Mouse (Mus musculus): ENCODE data around the gene Atg2a. TPM values are rescaled to one million over a fixed set of nuclear protein-coding genes. Genes with fewer than 3 reads are reported as not detected.
A peak's percentile ranks its signal among the peaks of the same experiment; 100 is the strongest.

Gene Atg2a
- polyA plus RNA-seq, 1 experiment from 2014 or later, result 7.1 TPM

GRCm38 (mm10) chr19:6253021-6253420 is 11.6 kb downstream of the Atg2a start:
- no peak overlapping the region for H3K4me3 ChIP-seq
- 83% methylated on average over 4 of the region's 4 CpGs for whole genome bisulfite sequencing (ENCODE audit: insufficient replicate concordance)
- no peaks in the 10 kb centered on the region for H3K27me3 ChIP-seq (replicated peaks)
- peaks cover 6% of the 10 kb centered on the region; the same call in 1 of the 2 replicates for H3K4me1 ChIP-seq
- H3K27ac ChIP-seq, result no peak overlapping the region
- ATAC-seq, result no peak
- peaks cover 99% of the 10 kb centered on the region for H3K36me3 ChIP-seq
- no peaks in the 10 kb centered on the region for H3K9me3 ChIP-seq (replicated peaks)
- no peak overlapping the region for H3K9ac ChIP-seq
- H3K4me2 ChIP-seq, result no peak overlapping the region

DNA sequence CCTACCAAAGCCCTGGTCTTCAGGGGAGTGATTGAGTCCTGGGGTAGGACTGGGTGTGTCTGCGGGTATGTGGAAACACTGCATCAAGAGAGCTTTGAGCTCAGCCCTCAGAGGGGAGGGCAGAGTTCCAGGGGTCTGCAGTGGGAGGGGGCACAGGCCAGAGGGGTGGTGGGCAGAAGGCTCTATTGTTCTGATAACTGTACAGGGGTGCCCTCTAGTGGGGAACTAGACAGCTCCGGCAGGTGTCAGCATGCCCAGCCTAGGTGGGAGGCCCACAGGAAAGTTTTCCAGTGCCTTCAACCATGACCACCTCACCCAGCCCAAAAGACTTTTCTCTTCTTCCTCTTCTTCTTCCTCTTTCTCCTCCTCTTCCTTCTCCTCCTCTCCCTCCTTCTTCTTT is 19.0 kb downstream of the Atg2a start:
- H3K4me2 ChIP-seq, result no peak overlapping the region
- WGBS (ENCODE audit: insufficient replicate concordance), result 68% methylated on average over 2 of the region's 2 CpGs
- no peak overlapping the region for H3K27ac ChIP-seq
- H3K4me3 ChIP-seq, result no peak overlapping the region
- H3K4me1 ChIP-seq, result peaks cover 10% of the 10 kb centered on the region; the same call in 1 of the 2 replicates
- ATAC-seq, result no peak
- H3K9ac ChIP-seq, result no peak overlapping the region
- no peaks in the 10 kb centered on the region for H3K27me3 ChIP-seq (replicated peaks)
- peaks cover 4% of the 10 kb centered on the region; the same call in 1 of the 2 replicates for H3K9me3 ChIP-seq (replicated peaks)
- peaks cover 68% of the 10 kb centered on the region for H3K36me3 ChIP-seq

DNA sequence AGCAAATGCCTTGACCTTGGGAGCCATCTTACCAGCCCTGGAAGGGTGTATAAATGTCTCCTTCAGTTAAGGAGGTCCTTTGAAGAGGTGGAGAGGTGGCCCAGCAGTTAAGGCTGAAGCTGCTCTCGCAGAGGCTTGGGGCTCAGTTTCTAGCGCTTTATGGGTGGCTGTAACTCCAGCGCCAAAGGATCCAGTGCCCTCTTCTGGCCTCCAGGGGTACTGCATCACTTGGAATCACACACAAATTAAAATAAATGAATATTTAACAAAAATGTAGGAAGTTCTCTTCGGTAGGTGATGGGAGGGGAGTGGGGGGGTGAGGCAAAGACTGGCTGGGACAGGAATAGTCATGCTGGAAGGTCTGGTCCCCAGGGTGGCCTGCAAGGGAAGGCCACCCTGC is 19.5 kb downstream of the Atg2a start:
- no peaks in the 10 kb centered on the region for H3K27me3 ChIP-seq (replicated peaks)
- 74% methylated on average over 4 of the region's 4 CpGs for WGBS (ENCODE audit: insufficient replicate concordance)
- no peak overlapping the region for H3K4me2 ChIP-seq
- H3K4me3 ChIP-seq, result no peak overlapping the region
- ATAC-seq, result no peak
- peaks cover 10% of the 10 kb centered on the region; the same call in 1 of the 2 replicates for H3K4me1 ChIP-seq
- H3K9me3 ChIP-seq (replicated peaks), result peaks cover 4% of the 10 kb centered on the region; the same call in 1 of the 2 replicates
- H3K36me3 ChIP-seq, result peaks cover 62% of the 10 kb centered on the region
- no peak overlapping the region for H3K9ac ChIP-seq
- H3K27ac ChIP-seq, result no peak overlapping the region

- Histone ChIP-seq H3K27ac (no peak overlapping the region), H3K4me1 (peaks cover 10% of the 10 kb centered on the region; the same call in 1 of the 2 replicates), H3K4me3 (no peak overlapping the region), H3K4me2 (no peak overlapping the region), H3K36me3 (peaks cover 58% of the 10 kb centered on the region), H3K27me3 (replicated peaks) (no peaks in the 10 kb centered on the region), H3K9ac (no peak overlapping the region), H3K9me3 (replicated peaks) (peaks cover 4% of the 10 kb centered on the region; the same call in 1 of the 2 replicates)
- no peak for ATAC-seq
- 86% methylated on average over 14 of the region's 14 CpGs for WGBS (ENCODE audit: insufficient replicate concordance)
These were observed 19.9 kb downstream of the Atg2a start for GRCm38 (mm10) chr19:6261379-6261778.

GRCm38 (mm10) chr19:6262222-6262621 is 20.8 kb downstream of the Atg2a start:
- H3K27me3 ChIP-seq (replicated peaks), result no peaks in the 10 kb centered on the region
- peaks cover 10% of the 10 kb centered on the region; the same call in 1 of the 2 replicates for H3K4me1 ChIP-seq
- no peak overlapping the region for H3K4me2 ChIP-seq
- H3K27ac ChIP-seq, result peak overlapping the region; percentile 17; the same call in 1 of the 2 replicates
- no peak for ATAC-seq
- H3K4me3 ChIP-seq, result no peak overlapping the region
- 42% methylated on average over 7 of the region's 7 CpGs for WGBS (ENCODE audit: insufficient replicate concordance)
- peaks cover 50% of the 10 kb centered on the region for H3K36me3 ChIP-seq
- H3K9ac ChIP-seq, result no peak overlapping the region
- peaks cover 4% of the 10 kb centered on the region; the same call in 1 of the 2 replicates for H3K9me3 ChIP-seq (replicated peaks)

DNA sequence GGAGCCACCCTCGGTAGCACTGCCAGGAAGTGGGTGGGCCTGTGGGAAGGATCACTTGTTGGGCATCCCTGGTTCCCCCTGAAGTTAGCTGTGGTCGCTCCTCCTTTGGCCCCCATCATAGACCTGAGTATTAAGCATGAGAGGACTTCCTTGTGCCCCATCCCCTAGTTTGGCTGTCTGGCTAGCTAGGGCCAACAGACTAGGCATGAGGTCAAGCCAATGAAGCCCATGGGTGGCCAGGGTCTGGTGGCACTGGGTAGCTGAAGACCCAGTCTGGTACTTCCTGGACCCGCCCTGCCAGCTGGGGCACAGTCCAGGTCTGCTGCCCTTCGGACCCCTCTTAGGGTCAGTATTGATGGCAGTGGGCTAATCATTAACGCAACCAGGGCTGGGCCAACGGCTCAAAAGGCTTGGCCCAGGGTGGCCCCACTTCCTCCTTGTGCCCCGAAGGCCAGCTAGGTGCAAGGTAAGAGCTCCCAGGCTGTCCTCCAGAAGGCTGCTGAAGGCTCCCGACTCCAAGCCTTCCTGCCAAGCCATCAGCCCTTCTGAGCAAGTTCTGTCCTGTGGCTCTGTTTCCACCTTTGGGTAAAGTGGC is 21.5 kb downstream of the Atg2a start:
- Histone ChIP-seq H3K4me3 (peak overlapping the region; percentile 42), H3K4me1 (peaks cover 13% of the 10 kb centered on the region), H3K36me3 (peaks cover 42% of the 10 kb centered on the region), H3K9me3 (replicated peaks) (peaks cover 4% of the 10 kb centered on the region; the same call in 1 of the 2 replicates), H3K27me3 (replicated peaks) (no peaks in the 10 kb centered on the region), H3K9ac (peak overlapping the region; percentile 54; the same call in 1 of the 2 replicates), H3K4me2 (peak overlapping the region; percentile 54), H3K27ac (peak overlapping the region; percentile 31)
- peak; percentile 59 for ATAC-seq
- 68% methylated on average over 8 of the region's 8 CpGs for WGBS (ENCODE audit: insufficient replicate concordance)

- H3K9me3 ChIP-seq (replicated peaks), result peaks cover 4% of the 10 kb centered on the region; the same call in 1 of the 2 replicates
- H3K36me3 ChIP-seq, result peaks cover 30% of the 10 kb centered on the region
- H3K4me2 ChIP-seq, result peak overlapping the region; percentile 54
- no peaks in the 10 kb centered on the region for H3K27me3 ChIP-seq (replicated peaks)
- H3K9ac ChIP-seq, result peak overlapping the region; percentile 54
- peak overlapping the region; percentile 42 for H3K4me3 ChIP-seq
- no peak for ATAC-seq
- peak overlapping the region; percentile 31; the same call in 1 of the 2 replicates for H3K27ac ChIP-seq
- WGBS (ENCODE audit: insufficient replicate concordance), result 53% methylated on average over 9 of the region's 9 CpGs
- H3K4me1 ChIP-seq, result peaks cover 20% of the 10 kb centered on the region
These were observed 22.7 kb downstream of the Atg2a start for GRCm38 (mm10) chr19:6264200-6264599.

DNA sequence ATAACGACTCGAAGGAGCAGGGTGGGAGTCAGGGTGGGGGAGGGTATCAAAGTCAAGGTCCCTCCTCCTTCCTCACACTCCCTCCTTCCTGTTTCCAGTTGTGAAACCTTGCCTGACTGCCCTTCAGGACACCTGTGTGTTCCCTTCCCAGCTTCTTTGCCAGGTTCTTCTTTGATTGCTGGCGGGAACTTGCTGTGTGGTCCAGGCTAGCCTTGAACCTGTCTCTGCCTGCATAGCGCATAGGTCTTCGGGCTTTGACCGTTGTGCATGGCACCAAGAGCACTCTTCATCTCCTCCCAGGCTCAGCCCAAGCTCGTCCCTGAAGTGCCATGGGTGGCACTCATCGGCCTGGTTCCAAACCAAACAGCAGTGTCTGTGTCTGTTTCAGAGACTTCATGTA is 23.5 kb downstream of the Atg2a start:
- peak overlapping the region; percentile 54 for H3K4me2 ChIP-seq
- peaks cover 22% of the 10 kb centered on the region for H3K36me3 ChIP-seq
- 74% methylated on average over 8 of the region's 8 CpGs for WGBS (ENCODE audit: insufficient replicate concordance)
- peaks cover 4% of the 10 kb centered on the region; the same call in 1 of the 2 replicates for H3K9me3 ChIP-seq (replicated peaks)
- H3K27me3 ChIP-seq (replicated peaks), result no peaks in the 10 kb centered on the region
- ATAC-seq, result no peak
- H3K9ac ChIP-seq, result no peak overlapping the region
- peaks cover 20% of the 10 kb centered on the region for H3K4me1 ChIP-seq
- peak overlapping the region; percentile 42; the same call in 1 of the 2 replicates for H3K4me3 ChIP-seq
- no peak overlapping the region for H3K27ac ChIP-seq

- H3K9me3 ChIP-seq (replicated peaks), result peaks cover 3% of the 10 kb centered on the region; the same call in 1 of the 2 replicates
- no peak overlapping the region for H3K27ac ChIP-seq
- no peak overlapping the region for H3K4me3 ChIP-seq
- H3K4me2 ChIP-seq, result 0 out of 2 replicates have a peak overlapping the region, but pooled peaks have one; percentile 54
- no peak overlapping the region for H3K9ac ChIP-seq
- no peaks in the 10 kb centered on the region for H3K27me3 ChIP-seq (replicated peaks)
- 63% methylated on average over 6 of the region's 6 CpGs for WGBS (ENCODE audit: insufficient replicate concordance)
- H3K4me1 ChIP-seq, result peaks cover 25% of the 10 kb centered on the region
- H3K36me3 ChIP-seq, result peaks cover 14% of the 10 kb centered on the region
- no peak for ATAC-seq
These were observed 24.3 kb downstream of the Atg2a start for GRCm38 (mm10) chr19:6265727-6266182.

DNA sequence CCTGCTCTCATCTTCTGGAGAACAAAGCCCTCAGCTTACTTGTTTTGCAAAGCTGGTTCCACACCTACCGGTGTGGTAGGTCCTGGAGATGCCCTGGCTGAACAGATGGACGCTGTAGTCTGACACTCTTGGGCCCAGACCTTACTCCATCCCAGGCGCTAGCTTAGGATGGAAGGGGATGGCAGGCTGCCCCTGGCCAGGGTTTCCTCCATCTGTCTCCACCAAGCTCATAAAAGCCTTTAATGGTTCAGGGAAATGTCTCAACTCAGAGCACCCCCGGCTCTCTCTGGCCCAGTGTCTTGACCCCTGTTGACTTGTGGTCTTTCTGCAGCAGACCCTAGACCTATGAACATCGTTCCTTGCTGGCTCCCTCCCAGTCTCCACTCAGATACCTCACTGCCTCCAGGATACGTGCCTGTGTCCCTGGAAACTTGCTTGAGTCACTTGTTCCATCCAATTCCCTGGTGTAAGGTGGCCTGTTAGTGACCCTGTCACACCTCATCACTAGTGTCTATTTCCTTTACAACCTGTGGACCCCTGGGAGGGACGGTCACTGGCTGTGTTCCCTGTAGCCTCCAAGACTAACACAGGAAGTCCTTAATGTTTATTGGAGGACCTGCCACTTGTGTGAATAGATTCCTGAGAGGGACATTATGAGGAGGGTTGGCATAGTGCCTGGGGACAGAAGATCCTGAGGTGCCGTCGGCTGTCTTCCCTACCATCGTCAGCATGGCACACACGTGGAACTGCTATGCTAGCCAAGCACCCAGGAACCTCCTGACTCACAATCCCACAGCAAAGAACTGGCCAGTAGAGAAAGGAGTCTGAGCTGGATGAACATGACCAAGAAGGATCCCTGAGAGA is 26.1 kb downstream of the Atg2a start:
- peaks cover 32% of the 10 kb centered on the region for H3K4me1 ChIP-seq
- ATAC-seq, result no peak

GRCm38 (mm10) chr19:6268170-6268528 is 26.7 kb downstream of the Atg2a start:
- no peak overlapping the region for H3K9ac ChIP-seq
- H3K4me2 ChIP-seq, result no peak overlapping the region
- ATAC-seq, result peak; percentile 50; the same call in 1 of the 2 replicates
- no peak overlapping the region for H3K27ac ChIP-seq
- WGBS (ENCODE audit: insufficient replicate concordance), result 13% methylated on average over 8 of the region's 8 CpGs
- 0 out of 2 replicates have a peak, but pooled peaks cover 3% of the 10 kb centered on the region for H3K27me3 ChIP-seq (replicated peaks)
- no peaks in the 10 kb centered on the region for H3K36me3 ChIP-seq
- no peaks in the 10 kb centered on the region for H3K9me3 ChIP-seq (replicated peaks)
- H3K4me1 ChIP-seq, result peaks cover 32% of the 10 kb centered on the region
- no peak overlapping the region for H3K4me3 ChIP-seq

More for the DNA sequence above, 26.1 kb downstream of the Atg2a start:
- no peak overlapping the region for H3K4me2 ChIP-seq
- H3K4me3 ChIP-seq, result no peak overlapping the region
- H3K27me3 ChIP-seq (replicated peaks), result 0 out of 2 replicates have a peak, but pooled peaks cover 3% of the 10 kb centered on the region
- 61% methylated on average over 11 of the region's 11 CpGs for WGBS (ENCODE audit: insufficient replicate concordance)
- no peaks in the 10 kb centered on the region for H3K9me3 ChIP-seq (replicated peaks)
- H3K9ac ChIP-seq, result no peak overlapping the region
- H3K27ac ChIP-seq, result no peak overlapping the region
- no peaks in the 10 kb centered on the region for H3K36me3 ChIP-seq
